Mouse (Mus musculus) lung, postnatal 4 days (tissue): ENCODE measurements at regions not wholly inside any gene's neighbourhood (a gene's known extent, or its start where the extent isn't known, plus 50 kb on each side); places are given as distances from the start of the nearest gene placed in this dataset.

Source experiments
- DNase-seq, 2 experiments: peaks; one replicate each; pipeline ENCODE4 v3.0.0; 2021

- peak in 1 of 2 experiments; percentile 56 for DNase-seq
Measured at GRCm38 (mm10) chr1:60627786-60628453, 61.0 kb upstream of the Raph1 start.

- DNase-seq = peak in 1 of 2 experiments; percentile 27
Measured at GRCm38 (mm10) chr1:60627367-60627766, 60.5 kb upstream of the Raph1 start.

- no peak for DNase-seq
Measured at GRCm38 (mm10) chr1:60625698-60626486, 59.0 kb upstream of the Raph1 start.

- no peak for DNase-seq
Measured at GRCm38 (mm10) chr1:60624231-60624630, 57.3 kb upstream of the Raph1 start.

- DNase-seq = no peak
Measured at GRCm38 (mm10) chr1:60623440-60624016, 56.6 kb upstream of the Raph1 start.

GRCm38 (mm10) chr1:60621770-60622169 lies 54.9 kb upstream of the Raph1 start:
- no peak for DNase-seq

GRCm38 (mm10) chr1:60621064-60621726 lies 54.3 kb upstream of the Raph1 start:
- DNase-seq = no peak

- DNase-seq = no peak
Measured at GRCm38 (mm10) chr1:60618389-60618788, 51.5 kb upstream of the Raph1 start.

- no peak for DNase-seq
Measured at GRCm38 (mm10) chr1:60616916-60617315, 50.0 kb upstream of the Raph1 start.
